Mouse (Mus musculus) small intestine, adult 2 months (tissue): Measurements from ENCODE around the gene Pet100.
A peak's percentile ranks its signal among the peaks of the same experiment; 100 is the strongest.

ENCODE experiments used
- CTCF ChIP-seq: fragments of 200-500 bp; IDR thresholded peaks from 2 replicates; pipeline ENCODE4 v1.5.1; 2012; ENCODE audit warnings: low read depth, mild to moderate bottlenecking, control low read depth, inconsistent platforms, low read length, moderate library complexity, mixed read lengths; ENCODE audit not compliant: insufficient replicate concordance, insufficient read length; ENCODE audit errors: extremely low read depth
- POLR2A ChIP-seq: fragments of 200-500 bp; IDR thresholded peaks from 2 replicates; pipeline ENCODE4 v1.6.1; 2012; ENCODE audit warnings: low read depth, mild to moderate bottlenecking, control low read depth, inconsistent platforms, low read length, moderate library complexity

DNA sequence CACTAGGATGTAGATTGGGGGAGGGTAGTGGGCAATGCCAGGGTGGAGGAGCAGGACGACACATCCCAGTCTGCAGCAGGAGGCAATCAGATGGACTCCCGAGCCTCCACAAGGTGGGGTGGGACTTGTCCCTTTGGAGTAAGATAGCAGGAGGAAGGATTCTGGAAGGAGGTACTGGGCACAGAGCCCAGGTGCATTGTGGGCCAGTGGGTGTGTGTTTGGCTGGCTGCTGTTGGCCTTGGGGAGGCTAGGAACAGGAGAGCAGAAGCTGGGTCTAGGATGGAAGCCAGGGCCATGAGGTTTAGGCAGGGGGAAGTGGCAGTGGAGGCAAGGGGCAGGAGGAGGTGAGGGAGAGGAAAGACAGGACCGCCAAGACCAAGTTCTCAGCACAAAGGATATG lies 27.9 kb upstream of the Pet100 start:
- no peak for TF ChIP-seq POLR2A
- peak; percentile 9; the same call in 1 of the 2 replicates for TF ChIP-seq CTCF
